Mouse (Mus musculus): ENCODE data around the gene Cd247. TPM values are rescaled to one million over a fixed set of nuclear protein-coding genes. Genes with fewer than 3 reads are reported as not detected.
"Not testable (repeated sequence)": the region's sequence is repeated elsewhere in the genome, so short reads cannot be mapped to it uniquely, and the experiment has no call there.

Gene Cd247
- polyA plus RNA-seq, 1 experiment from 2014 or later = 1.7 TPM

DNA sequence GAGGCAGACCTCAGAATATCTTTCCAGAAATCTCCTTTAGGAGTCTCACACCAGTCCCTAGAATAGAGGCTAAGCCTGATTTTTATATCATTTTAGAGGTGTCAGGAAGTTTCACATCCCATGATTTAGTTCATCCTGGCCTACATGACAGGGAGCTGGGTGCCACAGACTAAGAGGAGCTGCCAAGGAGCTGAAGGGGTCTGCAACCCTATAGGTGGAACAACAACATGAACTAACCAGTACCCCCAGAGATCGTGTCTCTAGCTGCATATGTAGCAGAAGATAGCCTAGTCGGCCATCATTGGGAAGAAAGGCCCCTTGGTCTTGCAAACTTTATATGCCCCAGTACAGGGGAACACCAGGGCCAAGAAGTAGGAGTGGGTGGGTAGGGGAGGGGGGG, 26.0 kb upstream of the Cd247 start:
- not testable (repeated sequence) for ATAC-seq (replicated peaks; ENCODE audit: low FRiP score); H3K9me3 ChIP-seq (ENCODE audit: control insufficient read depth, low read length); H3K9ac ChIP-seq (ENCODE audit: low read length); H3K4me3 ChIP-seq (ENCODE audit: low read depth, low read length); H3K4me2 ChIP-seq (ENCODE audit: low read depth, low read length, severe bottlenecking); H3K27me3 ChIP-seq (ENCODE audit: control insufficient read depth, insufficient read depth, low read length); H3K4me1 ChIP-seq (replicated peaks; ENCODE audit: control insufficient read depth, insufficient read depth, low read length); H3K27ac ChIP-seq (ENCODE audit: low read depth, low read length); H3K36me3 ChIP-seq (ENCODE audit: control insufficient read depth, insufficient read depth, low read length); DNase-seq (ENCODE audit: low spot score)
- WGBS = 79% methylated on average over 2 of the region's 2 CpGs

DNA sequence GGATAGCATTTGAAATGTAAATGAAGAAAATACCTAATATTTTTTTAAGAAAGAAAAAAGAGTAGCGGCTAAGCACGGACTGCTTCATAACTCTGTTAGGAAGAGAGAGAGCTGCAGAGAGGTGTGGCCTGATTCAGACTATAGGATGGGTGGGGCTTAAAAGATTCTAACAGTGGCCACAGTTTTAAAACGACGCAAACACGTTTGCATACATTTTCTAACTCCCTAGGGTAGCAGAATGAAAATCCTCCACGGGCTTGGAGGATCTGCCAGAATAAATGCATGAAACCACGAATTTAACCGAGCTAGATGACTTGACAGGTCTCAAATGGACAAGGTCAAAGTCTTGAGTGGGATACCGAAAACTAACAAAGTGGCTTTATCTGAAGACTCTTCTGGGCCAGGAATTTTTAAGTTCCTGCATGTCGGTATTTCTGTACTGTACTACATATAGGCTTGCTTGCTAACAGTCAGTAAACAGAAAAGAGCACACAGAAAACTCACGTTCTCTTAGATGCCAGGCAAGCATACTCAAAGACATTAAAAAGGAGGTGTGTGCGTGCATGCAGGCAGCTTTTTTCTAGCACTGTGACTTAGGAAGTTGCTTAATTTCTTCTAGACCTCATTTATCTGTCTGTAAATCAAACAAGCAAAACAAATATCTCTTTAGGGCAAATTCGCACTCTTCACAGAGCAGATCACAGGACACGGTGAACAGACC, 25.4 kb upstream of the Cd247 start:
- ATAC-seq (replicated peaks; ENCODE audit: low FRiP score) = peak; percentile 44
- H3K27ac ChIP-seq (ENCODE audit: low read depth, low read length) = no peak overlapping the region
- WGBS = 30% methylated on average over 14 of the region's 14 CpGs

GRCm38 (mm10) chr1:165763635-165764372, 24.7 kb upstream of the Cd247 start, which contains the start of gene Creg1:
TSS of gene Creg1 (plus strand) at chr1:165763746.
- Histone ChIP-seq H3K9ac (ENCODE audit: low read length) (peak within 1 kb of the TSS; percentile 66), H3K4me3 (ENCODE audit: low read depth, low read length) (peak within 1 kb of the TSS; percentile 61), H3K9me3 (ENCODE audit: control insufficient read depth, low read length) (no peaks in the 10 kb centered on the region), H3K27ac (ENCODE audit: low read depth, low read length) (no peak within 1 kb of the TSS), H3K4me1 (replicated peaks; ENCODE audit: control insufficient read depth, insufficient read depth, low read length) (peaks cover 8% of the 10 kb centered on the region; the same call in 1 of the 2 replicates), H3K4me2 (ENCODE audit: low read depth, low read length, severe bottlenecking) (peak within 1 kb of the TSS; percentile 73), H3K27me3 (ENCODE audit: control insufficient read depth, insufficient read depth, low read length) (peaks cover 8% of the 10 kb centered on the region; the same call in 1 of the 2 replicates), H3K36me3 (ENCODE audit: control insufficient read depth, insufficient read depth, low read length) (no peaks in the 10 kb centered on the region)
- under 1% methylated on average over 57 of the region's 57 CpGs for WGBS
- ATAC-seq (replicated peaks; ENCODE audit: low FRiP score) = peak; percentile 98
- peak; percentile 93 for DNase-seq (ENCODE audit: low spot score)

More for the DNA sequence above, 25.4 kb upstream of the Cd247 start:
- Histone ChIP-seq H3K4me3 (ENCODE audit: low read depth, low read length) (peak overlapping the region; percentile 61; the same call in 1 of the 2 replicates), H3K9ac (ENCODE audit: low read length) (no peak overlapping the region), H3K4me1 (replicated peaks; ENCODE audit: control insufficient read depth, insufficient read depth, low read length) (peaks cover 8% of the 10 kb centered on the region; the same call in 1 of the 2 replicates), H3K4me2 (ENCODE audit: low read depth, low read length, severe bottlenecking) (peak overlapping the region; percentile 73; the same call in 1 of the 2 replicates), H3K9me3 (ENCODE audit: control insufficient read depth, low read length) (no peaks in the 10 kb centered on the region), H3K36me3 (ENCODE audit: control insufficient read depth, insufficient read depth, low read length) (no peaks in the 10 kb centered on the region), H3K27me3 (ENCODE audit: control insufficient read depth, insufficient read depth, low read length) (peaks cover 8% of the 10 kb centered on the region; the same call in 1 of the 2 replicates)
- no peak for DNase-seq (ENCODE audit: low spot score)

GRCm38 (mm10) chr1:165764571-165764970, 23.9 kb upstream of the Cd247 start:
- H3K4me1 ChIP-seq (replicated peaks; ENCODE audit: control insufficient read depth, insufficient read depth, low read length) = peaks cover 8% of the 10 kb centered on the region; the same call in 1 of the 2 replicates
- peak overlapping the region; percentile 73; the same call in 1 of the 2 replicates for H3K4me2 ChIP-seq (ENCODE audit: low read depth, low read length, severe bottlenecking)
- peak overlapping the region; percentile 61 for H3K4me3 ChIP-seq (ENCODE audit: low read depth, low read length)
- H3K27ac ChIP-seq (ENCODE audit: low read depth, low read length) = no peak overlapping the region
- no peak for DNase-seq (ENCODE audit: low spot score)
- no peaks in the 10 kb centered on the region for H3K36me3 ChIP-seq (ENCODE audit: control insufficient read depth, insufficient read depth, low read length)
- no peaks in the 10 kb centered on the region for H3K9me3 ChIP-seq (ENCODE audit: control insufficient read depth, low read length)
- no peak overlapping the region for H3K9ac ChIP-seq (ENCODE audit: low read length)
- ATAC-seq (replicated peaks; ENCODE audit: low FRiP score) = no peak
- 56% methylated on average over 9 of the region's 9 CpGs for WGBS
- peaks cover 8% of the 10 kb centered on the region; the same call in 1 of the 2 replicates for H3K27me3 ChIP-seq (ENCODE audit: control insufficient read depth, insufficient read depth, low read length)

GRCm38 (mm10) chr1:165765041-165765440, 23.4 kb upstream of the Cd247 start:
- H3K4me2 ChIP-seq (ENCODE audit: low read depth, low read length, severe bottlenecking) = 0 out of 2 replicates have a peak overlapping the region, but pooled peaks have one; percentile 11
- H3K27me3 ChIP-seq (ENCODE audit: control insufficient read depth, insufficient read depth, low read length) = peaks cover 8% of the 10 kb centered on the region; the same call in 1 of the 2 replicates
- no peaks in the 10 kb centered on the region for H3K36me3 ChIP-seq (ENCODE audit: control insufficient read depth, insufficient read depth, low read length)
- H3K4me1 ChIP-seq (replicated peaks; ENCODE audit: control insufficient read depth, insufficient read depth, low read length) = peaks cover 8% of the 10 kb centered on the region; the same call in 1 of the 2 replicates
- no peak overlapping the region for H3K9ac ChIP-seq (ENCODE audit: low read length)
- H3K4me3 ChIP-seq (ENCODE audit: low read depth, low read length) = no peak overlapping the region
- ATAC-seq (replicated peaks; ENCODE audit: low FRiP score) (no peak), DNase-seq (ENCODE audit: low spot score) (no peak)
- no peaks in the 10 kb centered on the region for H3K9me3 ChIP-seq (ENCODE audit: control insufficient read depth, low read length)
- 87% methylated on average over 11 of the region's 11 CpGs for WGBS
- no peak overlapping the region for H3K27ac ChIP-seq (ENCODE audit: low read depth, low read length)

DNA sequence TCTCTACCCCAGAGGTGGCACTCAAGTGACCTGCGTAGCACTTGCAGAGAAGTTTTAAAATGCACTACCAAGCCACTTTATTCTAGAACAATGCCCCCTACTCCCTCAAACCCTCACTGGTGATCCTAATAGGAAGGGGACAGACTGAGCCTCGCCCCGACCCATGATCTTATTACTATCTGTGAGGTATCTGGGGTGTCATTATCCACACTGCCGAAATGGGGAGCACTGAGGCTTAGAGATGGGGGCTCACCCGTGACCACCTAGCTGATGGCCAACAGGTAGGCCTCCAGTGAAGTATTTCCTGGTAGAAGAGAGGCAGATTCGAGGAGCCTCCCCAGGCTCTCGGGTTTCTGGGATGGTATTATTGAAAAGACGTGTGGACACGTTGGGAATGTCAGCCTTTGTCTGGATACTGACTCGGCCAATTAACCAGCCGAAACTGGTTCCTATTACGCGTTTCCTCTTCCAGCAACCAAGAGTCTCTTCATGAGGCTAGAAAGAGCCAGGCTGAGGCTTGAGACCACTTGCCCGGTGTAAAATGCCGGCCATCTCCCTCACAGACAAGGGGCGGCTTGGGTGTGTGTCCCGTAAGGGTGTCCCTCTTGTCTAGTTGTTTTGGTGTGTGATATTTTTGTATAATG, 22.7 kb upstream of the Cd247 start:
- H3K9me3 ChIP-seq (ENCODE audit: control insufficient read depth, low read length) = no peaks in the 10 kb centered on the region

DNA sequence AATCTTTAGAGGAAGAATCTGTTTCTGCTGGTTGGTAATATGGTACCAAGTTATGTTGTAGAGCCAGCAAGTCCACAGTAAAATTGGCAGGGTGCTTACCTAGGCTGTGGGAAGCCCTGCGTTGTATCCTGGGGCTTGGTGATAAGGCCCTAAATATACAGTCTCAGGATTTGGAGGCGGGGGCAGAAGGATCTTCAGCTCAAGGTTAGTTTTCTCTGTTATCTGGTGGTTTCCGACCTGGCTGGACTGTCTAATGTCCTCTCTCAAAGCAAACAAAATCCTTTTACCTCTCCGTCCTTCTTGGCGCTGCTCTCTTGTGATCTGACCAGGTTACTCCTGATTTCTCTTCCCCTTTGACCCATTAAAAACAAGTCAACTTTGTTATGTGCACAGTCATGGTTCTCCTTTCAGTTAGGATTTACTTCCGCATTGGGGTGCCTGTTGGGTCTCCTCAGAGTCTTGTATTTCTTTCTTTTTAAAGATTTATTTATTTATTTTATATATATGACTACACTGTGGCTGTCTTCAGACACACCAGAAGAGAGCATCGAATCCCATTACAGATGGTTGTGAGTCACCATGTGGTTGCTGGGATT, 22.1 kb upstream of the Cd247 start:
- no peaks in the 10 kb centered on the region for H3K9me3 ChIP-seq (ENCODE audit: control insufficient read depth, low read length)
- no peak for DNase-seq (ENCODE audit: low spot score)
- peaks cover 8% of the 10 kb centered on the region; the same call in 1 of the 2 replicates for H3K27me3 ChIP-seq (ENCODE audit: control insufficient read depth, insufficient read depth, low read length)
- WGBS = 87% methylated on average over 7 of the region's 7 CpGs
- H3K4me2 ChIP-seq (ENCODE audit: low read depth, low read length, severe bottlenecking) = no peak overlapping the region
- no peak for ATAC-seq (replicated peaks; ENCODE audit: low FRiP score)
- no peak overlapping the region for H3K27ac ChIP-seq (ENCODE audit: low read depth, low read length)
- H3K36me3 ChIP-seq (ENCODE audit: control insufficient read depth, insufficient read depth, low read length) = no peaks in the 10 kb centered on the region
- H3K4me1 ChIP-seq (replicated peaks; ENCODE audit: control insufficient read depth, insufficient read depth, low read length) = peaks cover 8% of the 10 kb centered on the region; the same call in 1 of the 2 replicates
- H3K4me3 ChIP-seq (ENCODE audit: low read depth, low read length) = no peak overlapping the region
- no peak overlapping the region for H3K9ac ChIP-seq (ENCODE audit: low read length)

More for the DNA sequence above, 22.7 kb upstream of the Cd247 start:
- no peak overlapping the region for H3K4me3 ChIP-seq (ENCODE audit: low read depth, low read length)
- ATAC-seq (replicated peaks; ENCODE audit: low FRiP score) (no peak), DNase-seq (ENCODE audit: low spot score) (no peak)
- peaks cover 8% of the 10 kb centered on the region; the same call in 1 of the 2 replicates for H3K4me1 ChIP-seq (replicated peaks; ENCODE audit: control insufficient read depth, insufficient read depth, low read length)
- no peak overlapping the region for H3K27ac ChIP-seq (ENCODE audit: low read depth, low read length)
- H3K27me3 ChIP-seq (ENCODE audit: control insufficient read depth, insufficient read depth, low read length) = peaks cover 8% of the 10 kb centered on the region; the same call in 1 of the 2 replicates
- 77% methylated on average over 17 of the region's 17 CpGs for WGBS
- no peaks in the 10 kb centered on the region for H3K36me3 ChIP-seq (ENCODE audit: control insufficient read depth, insufficient read depth, low read length)
- H3K9ac ChIP-seq (ENCODE audit: low read length) = no peak overlapping the region
- H3K4me2 ChIP-seq (ENCODE audit: low read depth, low read length, severe bottlenecking) = 0 out of 2 replicates have a peak overlapping the region, but pooled peaks have one; percentile 11

Data from forebrain, embryonic 11.5 days (tissue).